Mouse (Mus musculus): Measurements from ENCODE around the gene Luzp1.

Gene Luzp1

GRCm38 (mm10) chr4:136553108-136553507 lies 83.5 kb downstream of the Luzp1 start:
- no peak for DNase-seq

DNA sequence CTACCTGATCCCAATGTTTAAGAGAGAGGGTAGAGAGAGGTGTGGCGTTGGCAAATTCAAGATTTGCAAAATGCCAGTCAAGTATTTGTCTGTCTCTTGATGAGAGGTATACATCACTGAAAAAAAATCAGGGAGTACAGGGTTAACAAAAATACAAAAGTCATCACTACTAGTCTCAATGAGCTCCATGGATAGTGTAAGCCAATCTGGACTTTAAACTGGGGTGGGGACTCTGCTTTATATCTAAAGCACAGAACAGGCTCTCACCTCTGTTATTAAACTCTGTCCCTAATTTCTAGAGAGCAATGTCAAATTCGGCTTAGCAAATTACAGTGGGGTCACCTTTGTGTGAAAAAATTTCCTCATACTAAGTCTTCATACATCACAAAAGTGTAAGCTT lies 88.1 kb downstream of the Luzp1 start:
- no peak for DNase-seq

GRCm38 (mm10) chr4:136559690-136560089 lies 90.1 kb downstream of the Luzp1 start:
- DNase-seq, result no peak

DNA sequence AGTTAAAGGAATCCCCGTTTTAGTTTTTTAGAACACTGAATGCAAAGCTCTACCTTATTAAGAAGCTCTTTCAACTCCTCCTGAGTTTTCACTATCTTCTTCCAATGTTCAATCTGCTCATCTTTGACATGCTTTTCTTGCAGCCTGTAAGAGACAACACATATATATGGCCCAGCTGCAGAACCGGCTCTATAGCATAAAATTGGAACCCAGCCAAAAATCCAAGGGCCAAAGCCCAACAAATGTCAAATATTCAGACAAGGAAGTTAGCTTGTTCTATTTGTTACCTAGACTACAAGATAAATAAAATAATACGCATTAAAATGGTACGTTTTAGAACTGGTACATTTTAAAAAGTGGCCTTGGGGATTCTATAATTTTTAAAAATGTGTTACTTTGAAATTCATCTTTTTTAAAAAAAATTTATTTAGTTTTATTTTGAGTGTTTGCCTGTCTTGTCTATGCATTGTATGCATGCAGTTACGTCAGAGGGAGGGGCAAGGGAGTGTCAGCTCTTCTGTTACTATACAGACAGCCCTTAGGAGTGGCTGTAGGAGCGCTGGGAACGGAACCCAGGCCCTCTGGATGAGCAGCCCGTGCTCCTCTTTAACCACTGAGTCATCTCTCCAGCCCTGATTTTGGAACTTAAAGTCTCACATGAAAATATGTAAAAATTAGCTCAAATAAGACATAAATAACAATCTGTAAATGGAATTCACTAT lies 90.9 kb downstream of the Luzp1 start:
- DNase-seq, result no peak

DNA sequence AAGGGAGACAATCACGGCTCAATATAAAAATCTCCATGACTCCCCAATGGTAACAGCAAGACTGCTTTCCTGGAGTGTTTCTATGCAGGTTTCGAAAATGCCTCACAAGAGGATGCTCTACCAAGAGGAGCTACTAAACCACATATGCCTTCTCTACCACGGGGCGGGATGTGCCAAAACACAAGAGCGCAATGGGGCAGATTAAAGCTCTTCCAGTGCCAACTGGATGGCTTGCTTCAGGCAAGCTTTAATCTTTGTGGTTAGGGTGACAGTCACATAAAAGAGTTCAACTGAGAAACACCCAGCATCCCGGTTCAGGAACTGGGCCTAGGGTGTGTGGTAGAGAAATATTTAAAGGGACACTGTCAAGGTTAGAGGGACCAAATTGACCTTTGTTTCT lies 93.2 kb downstream of the Luzp1 start:
- DNase-seq, result peak in 1 of 2 experiments; percentile 37

DNA sequence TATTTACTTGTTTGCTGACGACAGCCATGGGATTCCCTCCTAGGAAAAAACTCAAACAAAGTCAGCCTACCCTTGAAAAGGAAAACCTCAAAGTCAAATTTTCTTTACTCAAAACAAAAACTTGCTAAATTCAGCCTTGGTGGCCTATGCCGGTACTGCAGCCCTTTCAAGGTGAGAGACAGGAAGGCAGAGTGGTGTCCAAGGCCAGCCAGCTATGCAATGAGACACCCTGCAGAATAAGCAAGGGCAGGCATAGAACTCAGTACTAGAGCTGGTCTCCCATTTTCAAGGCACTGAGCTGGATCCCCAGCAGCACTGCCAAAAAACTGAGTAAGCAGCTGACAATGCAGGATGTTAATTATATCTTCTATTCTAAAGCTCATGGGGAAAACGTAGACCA lies 99.1 kb downstream of the Luzp1 start:
- no peak for DNase-seq

DNA sequence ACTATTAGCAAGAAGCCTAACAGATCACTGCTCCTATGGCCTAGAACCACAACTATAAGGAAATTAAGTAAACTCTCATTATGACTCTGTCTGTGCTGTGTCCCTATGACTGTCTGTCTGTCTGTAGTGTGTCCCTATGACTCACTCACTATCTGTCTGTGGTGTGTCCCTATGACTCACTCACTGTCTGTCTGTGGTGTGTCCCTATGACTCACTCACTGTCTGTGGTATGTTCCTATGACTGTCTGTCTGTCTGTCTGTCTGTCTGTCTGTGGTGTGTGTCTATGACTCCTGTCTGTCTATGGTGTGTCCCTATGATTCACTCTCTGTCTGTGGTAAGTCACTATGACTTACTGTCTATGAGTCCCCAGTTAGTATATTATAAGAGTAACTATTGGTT lies 100.4 kb downstream of the Luzp1 start:
- no peak for DNase-seq

DNA sequence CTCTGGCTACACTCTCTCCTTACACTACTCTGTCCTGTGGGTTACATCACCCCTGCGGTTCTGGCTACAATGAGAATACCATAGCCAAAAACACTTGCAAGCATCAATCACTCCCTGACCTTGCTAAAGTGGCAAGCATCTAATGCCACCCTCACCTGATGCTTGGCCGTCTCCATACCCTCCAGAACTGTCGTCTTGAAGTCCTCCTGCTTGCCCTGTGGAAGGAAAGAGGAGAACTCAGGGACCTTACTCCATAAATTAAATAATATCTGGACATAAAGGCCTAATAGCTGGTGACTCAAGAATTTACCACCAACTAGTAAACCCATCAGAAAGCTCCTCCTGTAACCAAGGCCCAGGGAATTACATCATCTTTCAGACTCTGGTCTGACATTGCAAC lies 112.3 kb downstream of the Luzp1 start:
- DNase-seq, result no peak

DNA sequence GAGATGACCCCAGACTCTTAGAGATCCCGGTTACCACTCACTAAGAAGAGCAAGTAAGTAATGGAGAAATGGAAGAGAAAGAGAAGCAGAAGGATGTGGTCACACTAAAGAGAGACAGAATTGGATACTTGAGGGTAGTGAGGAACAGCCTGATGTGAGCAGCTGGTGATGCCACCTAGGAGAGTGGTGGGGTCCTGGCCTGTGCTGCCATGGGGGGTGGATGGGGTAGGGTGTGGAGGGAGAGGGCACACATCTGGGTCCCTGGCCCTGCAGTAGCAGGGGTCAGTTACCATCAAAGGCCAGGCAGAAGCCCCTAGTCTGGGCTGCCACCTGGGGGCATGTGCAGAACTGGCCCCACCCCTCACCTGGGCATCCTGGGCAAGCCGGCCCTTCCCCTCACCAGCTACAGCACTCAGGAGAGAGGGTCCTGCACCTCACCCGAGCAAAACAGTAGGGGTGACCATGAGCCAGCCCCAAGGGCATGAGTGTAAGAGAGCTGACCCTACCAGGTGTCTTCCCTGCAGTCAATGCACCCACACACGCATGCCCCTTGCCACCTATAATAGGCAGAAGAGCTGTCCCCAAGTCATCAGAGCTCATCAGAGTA lies 117.8 kb downstream of the Luzp1 start:
- no peak for DNase-seq

DNA sequence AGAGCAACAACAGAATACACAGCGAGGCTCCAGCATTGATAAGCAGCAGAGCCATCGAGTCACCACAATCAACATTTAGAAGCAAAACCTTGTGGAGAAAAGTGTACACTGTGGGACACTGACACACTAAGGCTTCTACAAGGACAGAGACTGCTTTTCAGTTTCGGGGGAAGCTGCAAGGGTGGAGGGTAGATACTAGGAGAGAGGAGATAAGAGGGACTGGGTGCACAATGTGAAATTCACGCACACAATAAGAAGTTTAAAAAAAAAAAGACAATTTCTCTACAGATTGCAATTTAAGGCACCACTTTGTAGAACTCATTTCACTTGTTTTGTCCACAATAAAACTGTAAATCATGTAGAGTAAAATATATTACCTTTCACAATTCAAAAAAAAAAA lies 118.4 kb downstream of the Luzp1 start:
- DNase-seq, result no peak

DNA sequence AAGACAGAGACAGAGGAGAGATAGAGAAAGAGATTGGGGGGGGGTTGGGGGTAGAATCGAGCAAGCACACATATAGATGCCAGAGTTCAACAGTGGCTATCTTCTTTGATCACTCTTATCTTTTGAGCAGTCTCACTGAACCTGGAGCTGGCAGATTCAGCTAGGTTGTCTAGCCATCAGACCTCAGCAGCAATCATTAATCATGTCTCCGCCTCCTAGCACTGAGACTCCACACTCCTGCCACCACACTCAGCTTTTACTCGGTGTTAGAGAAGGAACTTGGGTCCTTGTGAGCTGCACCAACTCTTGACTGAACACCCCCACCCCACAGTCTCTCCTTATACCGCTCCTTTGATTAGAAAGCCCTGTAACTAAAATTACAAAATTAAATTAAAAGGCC lies 122.5 kb downstream of the Luzp1 start:
- no peak for DNase-seq

GRCm38 (mm10) chr4:136594006-136594405 lies 124.4 kb downstream of the Luzp1 start:
- no peak for DNase-seq

DNA sequence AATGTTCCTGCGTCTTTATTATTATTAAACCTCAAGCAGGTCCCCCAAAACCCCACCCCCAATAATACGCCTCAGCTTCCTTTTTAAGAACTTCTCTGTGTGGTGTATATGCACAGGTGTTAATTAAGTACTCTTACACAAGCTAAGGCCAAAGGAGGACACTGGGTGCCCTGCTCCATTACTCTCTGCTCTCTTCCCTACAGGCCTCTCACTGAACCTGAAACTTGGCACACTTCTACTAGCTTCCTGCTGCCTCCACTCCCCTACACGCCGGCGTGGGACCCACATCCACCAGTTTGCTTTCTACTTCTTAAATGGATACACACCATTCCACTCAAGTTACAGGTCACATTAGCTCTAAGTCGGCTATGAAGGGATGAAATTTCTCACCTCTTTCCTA lies 125.7 kb downstream of the Luzp1 start:
- no peak for DNase-seq

GRCm38 (mm10) chr4:136598268-136598876 lies 128.8 kb downstream of the Luzp1 start:
- no peak for DNase-seq

GRCm38 (mm10) chr4:136599869-136600268 lies 130.3 kb downstream of the Luzp1 start:
- no peak for DNase-seq

DNA sequence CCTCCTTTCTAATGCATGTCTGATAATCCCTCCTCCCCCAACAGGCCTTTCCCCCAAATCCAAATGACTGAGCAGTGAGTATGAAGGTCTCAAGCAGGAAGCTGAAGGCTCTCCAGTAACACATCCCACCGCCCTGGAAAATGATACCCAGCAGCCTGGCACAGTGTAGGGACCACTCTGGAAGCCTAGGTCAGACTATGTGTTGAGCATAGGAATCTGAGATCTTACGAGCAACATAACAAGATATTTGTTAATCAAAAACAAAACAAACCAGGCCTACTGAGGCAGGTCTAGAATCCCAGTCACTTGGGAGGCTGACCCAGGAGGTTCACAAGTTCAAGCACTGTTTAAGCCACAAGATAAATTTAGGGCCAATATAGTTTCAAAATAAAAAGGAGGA lies 131.0 kb downstream of the Luzp1 start:
- no peak for DNase-seq

DNA sequence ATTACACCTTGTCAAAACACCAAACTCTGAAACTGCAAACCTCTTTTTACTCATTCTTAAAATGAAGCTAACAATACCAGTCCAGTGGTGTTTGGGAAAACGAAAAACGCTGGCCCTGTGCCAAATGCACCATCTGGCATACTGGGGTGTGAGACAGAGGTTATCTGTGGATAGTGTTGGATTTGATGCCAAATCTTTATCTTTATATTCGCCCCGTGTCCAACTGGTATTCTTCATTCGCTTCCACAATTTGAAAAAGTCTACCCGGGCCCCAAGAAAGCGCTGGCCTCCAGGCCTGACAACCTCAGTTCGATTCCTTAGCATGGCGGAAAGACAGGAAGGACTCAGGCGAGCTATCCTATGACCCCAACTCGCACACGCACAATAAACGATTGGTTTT lies 131.9 kb downstream of the Luzp1 start:
- DNase-seq, result peak; percentile 92

- DNase-seq, result peak; percentile 63 to 75
These were observed 132.5 kb downstream of the Luzp1 start for GRCm38 (mm10) chr4:136602018-136602554.

GRCm38 (mm10) chr4:136602568-136602967 lies 133.0 kb downstream of the Luzp1 start, which contains the start of gene Kdm1a:
TSS of gene Kdm1a (minus strand) at chr4:136602723.
- peak; percentile 99 for DNase-seq
